Comparison of ENCODE assay signal across 18 mouse cellular contexts in genomic region chr11:6763001-6763400, GRCm38 (mm10).
DNase-seq lines count a peak whose midpoint lies in the region; TF ChIP-seq lines count a peak whose summit lies in the region.
"Had no signal": no experiment of that assay in that cellular context is flagged by ENCODE, and none has a peak within 500 bp of the region (broad histone marks: within the 10 kb centered on the region; RNA-seq: fewer than 3 reads in every experiment).

No protein-coding gene starts in this region.

- no peak overlapping the region for H3K27ac ChIP-seq in kidney, adult 2 months (ENCODE audit: insufficient read depth, low read depth, low read length)
- H3K27ac ChIP-seq: embryonic facial prominence, embryonic 15.5 days; forebrain, embryonic 15.5 days; heart, adult 2 months had no signal

- DNase-seq in heart, adult 11 months, result peak; percentile 72
- no peak for DNase-seq in heart, adult 8-10 months (ENCODE audit: low spot score)
- DNase-seq in kidney, adult 2 months, result peak; percentile 60
- DNase-seq in kidney, postnatal 4 days, result no peak
- peak; percentile 31 for DNase-seq in fibroblast of lung, adult 2 months (ENCODE audit: low read depth)
- DNase-seq in layer of hippocampus, postnatal 36 days, result no peak
- no peak for DNase-seq in adrenal gland, postnatal 10 days
- DNase-seq: adrenal gland, postnatal 25 days; cerebellum, adult 18-20 months; cerebellum, adult 9-11 months; cerebellum, postnatal 36 days; gastrocnemius, postnatal 10 days; heart, adult 2 months had no signal

- TF ChIP-seq POLR2A in kidney, adult 2 months (IDR thresholded peaks at IDR 0.05; ENCODE audit: low read depth, low read length), result no peak

- 58% methylated on average over 4 of the region's 4 CpGs for WGBS in kidney, adult 2 months

- no peak overlapping the region for H3K4me3 ChIP-seq in kidney, adult 2 months (ENCODE audit: insufficient read depth, low read depth, low read length)
- H3K4me3 ChIP-seq: embryonic facial prominence, embryonic 15.5 days; erythroblast, embryonic 14.5 days; forebrain, embryonic 15.5 days; heart, adult 2 months; heart, embryonic 12.5 days had no signal

- H3K27me3 ChIP-seq in kidney, adult 2 months (replicated peaks; ENCODE audit: control insufficient read depth, insufficient read depth, low read length), result no peaks in the 10 kb centered on the region
- H3K27me3 ChIP-seq: embryonic facial prominence, embryonic 15.5 days; forebrain, embryonic 15.5 days; Patski had no signal

- TF ChIP-seq CTCF in kidney, adult 2 months (conservative IDR thresholded peaks at IDR 0.05; ENCODE audit: insufficient read depth, insufficient read length, low read depth, low read length), result no peak

- H3K4me1 ChIP-seq in kidney, adult 2 months (ENCODE audit: control insufficient read depth, insufficient read depth, low read length), result no peaks in the 10 kb centered on the region
- H3K4me1 ChIP-seq: embryonic facial prominence, embryonic 15.5 days; forebrain, embryonic 15.5 days had no signal

- H3K36me3 ChIP-seq in kidney, adult 2 months (ENCODE audit: control insufficient read depth, insufficient read depth, low read length), result no peaks in the 10 kb centered on the region
- H3K36me3 ChIP-seq: embryonic facial prominence, embryonic 15.5 days; forebrain, embryonic 15.5 days; heart, embryonic 12.5 days had no signal

Comparison
In these comparisons a context has a peak if more than half of its experiments do, and no peak if none do; other contexts are left out.
1. DNase-seq: peak in heart, adult 11 months (single experiment), kidney, adult 2 months (single experiment) and fibroblast of lung, adult 2 months (single experiment); none in heart, adult 8-10 months (single experiment), kidney, postnatal 4 days (0 of 2), layer of hippocampus, postnatal 36 days (0 of 2) and adrenal gland, postnatal 10 days (single experiment).